Mouse (Mus musculus): ENCODE data around the gene Ppat.
A peak's percentile ranks its signal among the peaks of the same experiment; 100 is the strongest.

Gene Ppat

DNA sequence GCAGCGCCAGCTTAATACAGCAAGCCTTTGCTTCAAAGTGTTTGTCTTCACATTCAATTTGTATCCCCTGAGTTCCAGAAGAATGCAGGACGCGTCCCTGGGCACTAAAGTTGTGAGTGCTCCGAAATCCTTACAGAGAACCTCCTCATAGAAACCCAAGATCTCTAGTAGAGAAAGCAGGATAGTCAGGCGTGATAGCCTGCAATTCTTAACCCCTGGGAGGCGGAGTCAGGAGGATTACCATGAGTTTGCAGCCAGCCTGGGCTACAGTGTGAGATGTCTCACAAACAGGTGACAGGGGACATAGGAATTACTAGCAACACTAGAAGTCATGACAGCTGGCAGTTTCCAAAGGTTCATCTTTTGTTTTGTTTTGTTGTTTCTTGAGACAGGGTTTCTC, 81.8 kb downstream of the Ppat start:
- DNase-seq: no peak

DNA sequence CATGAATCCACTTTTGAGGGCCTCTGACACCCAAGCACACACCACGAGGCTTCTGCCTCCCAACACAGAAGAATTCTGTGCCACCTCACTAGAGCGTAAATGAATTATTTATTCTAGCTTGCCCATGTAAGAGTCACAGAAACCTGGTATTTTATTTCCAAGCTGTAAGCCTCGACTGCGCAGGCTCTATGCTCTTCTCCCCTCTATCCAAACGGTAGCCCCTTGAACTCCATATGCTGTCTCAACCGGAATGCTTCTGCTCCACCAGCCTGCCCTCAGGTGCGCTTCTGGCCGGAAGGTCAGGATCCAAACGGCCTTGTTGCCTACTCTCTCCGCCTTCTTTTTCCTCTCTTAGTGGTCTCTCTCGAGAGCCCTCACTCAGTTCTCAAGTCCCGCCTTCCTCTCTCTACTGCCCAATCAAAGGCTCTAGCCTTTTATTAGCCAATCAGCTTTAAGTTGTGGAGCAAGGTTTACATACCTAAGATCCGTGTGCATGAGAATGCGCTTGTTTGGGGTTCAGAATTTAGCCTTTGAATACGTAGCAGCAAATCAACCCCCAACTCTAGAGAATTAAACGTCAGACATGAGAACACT, 82.6 kb downstream of the Ppat start:
- DNase-seq: peak; percentile 16

DNA sequence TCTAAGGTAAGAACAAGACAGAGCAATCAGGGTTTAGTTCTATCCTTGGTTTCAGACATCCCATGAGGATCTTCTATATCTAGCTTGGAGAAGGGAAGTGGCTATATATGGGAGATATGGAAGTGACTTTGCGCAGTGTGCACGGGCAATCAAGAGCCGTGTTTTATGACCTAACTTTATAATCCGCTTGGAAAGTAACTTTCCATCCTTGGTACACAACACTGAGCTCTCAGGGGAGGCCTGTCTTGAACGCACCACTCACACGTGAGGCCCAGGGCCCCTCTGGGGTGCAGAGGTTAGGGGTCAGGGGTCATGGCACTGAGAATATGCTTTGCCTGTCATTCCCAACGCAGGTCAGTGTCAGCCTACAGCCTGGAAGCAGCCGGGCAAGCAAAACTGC, 84.6 kb downstream of the Ppat start:
- no peak for DNase-seq

All from kidney, adult 18-20 months (tissue).